Mouse (Mus musculus) testis, postnatal 10 days (tissue): ENCODE data around the gene Ndufs5.

ENCODE experiments used
- DNase-seq: peaks from one replicate; pipeline ENCODE4 v3.0.0; 2021; ENCODE audit warnings: low spot score

The Ndufs5 gene

GRCm38 (mm10) chr4:123717574-123718433 lies at the start of gene Ndufs5:
TSS of gene Ndufs5 (minus strand) at chr4:123718202.
- peak; percentile 98 for DNase-seq

GRCm38 (mm10) chr4:123765071-123765470 lies 47.1 kb upstream of the Ndufs5 start:
- no peak for DNase-seq

- DNase-seq: no peak
Observed at GRCm38 (mm10) chr4:123758306-123758705, 40.3 kb upstream of the Ndufs5 start.

GRCm38 (mm10) chr4:123750707-123751312 lies 32.8 kb upstream of the Ndufs5 start:
- DNase-seq: no peak

GRCm38 (mm10) chr4:123750152-123750651 lies 32.2 kb upstream of the Ndufs5 start, which contains the start of gene Akirin1:
TSS of gene Akirin1 (minus strand) at chr4:123750345.
- peak; percentile 99 for DNase-seq

GRCm38 (mm10) chr4:123749484-123750130 lies 31.6 kb upstream of the Ndufs5 start:
- DNase-seq: peak; percentile 84

- no peak for DNase-seq
Observed at GRCm38 (mm10) chr4:123748726-123749415, 30.9 kb upstream of the Ndufs5 start.

- DNase-seq: no peak
Observed at GRCm38 (mm10) chr4:123745221-123745775, 27.3 kb upstream of the Ndufs5 start.

GRCm38 (mm10) chr4:123742891-123743290 lies 24.9 kb upstream of the Ndufs5 start:
- no peak for DNase-seq

GRCm38 (mm10) chr4:123738708-123739107 lies 20.7 kb upstream of the Ndufs5 start:
- no peak for DNase-seq

- no peak for DNase-seq
Observed at GRCm38 (mm10) chr4:123733532-123733931, 15.5 kb upstream of the Ndufs5 start.

- no peak for DNase-seq
Observed at GRCm38 (mm10) chr4:123732921-123733320, 14.9 kb upstream of the Ndufs5 start.

GRCm38 (mm10) chr4:123732163-123732910 lies 14.3 kb upstream of the Ndufs5 start:
- no peak for DNase-seq

- DNase-seq: no peak
Observed at GRCm38 (mm10) chr4:123721761-123722160, 3.8 kb upstream of the Ndufs5 start.

- peak; percentile 20 for DNase-seq
Observed at GRCm38 (mm10) chr4:123718434-123718780, 405 bp upstream of the Ndufs5 start.

GRCm38 (mm10) chr4:123712431-123712830 lies 5.6 kb downstream of the Ndufs5 start:
- peak; percentile 37 for DNase-seq

GRCm38 (mm10) chr4:123707340-123707739 lies 10.7 kb downstream of the Ndufs5 start:
- no peak for DNase-seq

- no peak for DNase-seq
Observed at GRCm38 (mm10) chr4:123705340-123705739, 12.7 kb downstream of the Ndufs5 start.

GRCm38 (mm10) chr4:123693384-123693783 lies 24.6 kb downstream of the Ndufs5 start:
- DNase-seq: no peak

GRCm38 (mm10) chr4:123692071-123692470 lies 25.9 kb downstream of the Ndufs5 start:
- DNase-seq: no peak

- no peak for DNase-seq
Observed at GRCm38 (mm10) chr4:123690311-123690710, 27.7 kb downstream of the Ndufs5 start.
